Mouse (Mus musculus): ENCODE results near the gene Fsd1. TPM values are rescaled to one million over a fixed set of nuclear protein-coding genes. Genes with fewer than 3 reads are reported as not detected.

The Fsd1 gene
- polyA plus RNA-seq, 1 experiment, result 1.2 TPM

DNA sequence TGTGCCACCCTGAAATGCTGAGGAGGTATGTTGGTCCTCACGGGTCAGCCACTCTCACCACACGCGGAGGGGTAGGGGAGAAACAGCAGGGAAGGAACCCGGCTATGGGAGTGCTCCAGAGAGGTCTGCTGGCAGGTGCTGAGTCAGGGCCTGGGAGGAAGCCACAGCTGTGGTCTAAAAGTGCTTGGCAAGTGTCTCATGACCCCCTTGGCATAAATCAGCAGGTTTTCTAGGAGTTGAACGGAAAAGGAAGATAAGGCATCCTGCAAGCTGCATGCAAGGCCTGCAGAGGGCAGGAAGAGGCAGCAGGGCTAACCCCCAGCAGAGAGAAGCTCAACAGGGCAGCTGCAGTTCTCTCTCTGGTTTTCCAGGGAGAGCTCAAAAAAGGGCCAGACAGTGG lies 44.6 kb downstream of the Fsd1 start:
- no peak overlapping the region for H3K4me3 ChIP-seq (ENCODE audit: insufficient read depth, poor library complexity, severe bottlenecking)
- peaks cover 34% of the 10 kb centered on the region for H3K36me3 ChIP-seq (ENCODE audit: control insufficient read depth, insufficient read depth)
- peaks cover 96% of the 10 kb centered on the region for H3K79me2 ChIP-seq (ENCODE audit: control insufficient read depth, insufficient read depth)
- peaks cover 78% of the 10 kb centered on the region for H3K79me3 ChIP-seq (ENCODE audit: low read depth)
- TF ChIP-seq FOSL1 (IDR thresholded peaks at IDR 0.05; ENCODE audit: insufficient read depth, low read length, poor library complexity, severe bottlenecking) (no peak), CTCF (IDR thresholded peaks at IDR 0.05; ENCODE audit: control insufficient read depth, insufficient read depth, insufficient read length) (peak; percentile 2), CEBPB (IDR thresholded peaks at IDR 0.05; ENCODE audit: low read depth) (no peak), MAX (IDR thresholded peaks at IDR 0.05) (no peak), USF1 (IDR thresholded peaks at IDR 0.05; ENCODE audit: low read depth) (no peak), MYOD1 (IDR thresholded peaks at IDR 0.05; ENCODE audit: control insufficient read depth, insufficient read length, low read depth) (peak; percentile 46), MYOG (IDR thresholded peaks at IDR 0.05; ENCODE audit: control insufficient read depth, extremely low read depth, insufficient read length) (no peak)
- no peaks in the 10 kb centered on the region for H3K27me3 ChIP-seq (ENCODE audit: control insufficient read depth, insufficient read depth, insufficient read length)
- H3ac ChIP-seq (ENCODE audit: control insufficient read depth, insufficient read length, low read depth), result peak overlapping the region; percentile 15

DNA sequence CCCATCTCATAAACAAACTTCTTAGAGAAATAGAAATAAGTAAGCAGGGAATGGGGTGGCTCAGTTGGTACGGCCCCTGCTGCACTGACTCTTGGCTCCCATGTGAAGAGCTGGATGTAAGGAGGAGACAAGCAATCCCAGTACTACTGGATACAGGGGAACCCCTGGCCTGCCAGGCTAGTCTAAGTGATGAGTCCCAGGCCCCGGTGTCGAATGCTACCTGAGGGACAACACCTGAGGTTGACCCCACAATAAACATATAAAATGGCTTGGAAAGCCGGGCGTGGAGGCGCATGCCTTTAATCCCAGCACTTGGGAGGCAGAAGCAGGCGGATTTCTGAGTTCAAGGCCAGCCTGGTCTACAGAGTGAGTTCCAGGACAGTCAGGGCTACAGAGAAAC lies 45.1 kb downstream of the Fsd1 start:
- H3K27me3 ChIP-seq (ENCODE audit: control insufficient read depth, insufficient read depth, insufficient read length), result no peaks in the 10 kb centered on the region
- H3K79me2 ChIP-seq (ENCODE audit: control insufficient read depth, insufficient read depth), result peaks cover 99% of the 10 kb centered on the region
- peaks cover 34% of the 10 kb centered on the region for H3K36me3 ChIP-seq (ENCODE audit: control insufficient read depth, insufficient read depth)
- H3ac ChIP-seq (ENCODE audit: control insufficient read depth, insufficient read length, low read depth), result no peak overlapping the region
- TF ChIP-seq MYOG (IDR thresholded peaks at IDR 0.05; ENCODE audit: control insufficient read depth, extremely low read depth, insufficient read length), result no peak
- no peak for TF ChIP-seq MYOD1 (IDR thresholded peaks at IDR 0.05; ENCODE audit: control insufficient read depth, insufficient read length, low read depth)
- TF ChIP-seq USF1 (IDR thresholded peaks at IDR 0.05; ENCODE audit: low read depth), result no peak
- TF ChIP-seq CEBPB (IDR thresholded peaks at IDR 0.05; ENCODE audit: low read depth), result no peak
- no peak for TF ChIP-seq MAX (IDR thresholded peaks at IDR 0.05)
- no peak for TF ChIP-seq FOSL1 (IDR thresholded peaks at IDR 0.05; ENCODE audit: insufficient read depth, low read length, poor library complexity, severe bottlenecking)
- peaks cover 78% of the 10 kb centered on the region for H3K79me3 ChIP-seq (ENCODE audit: low read depth)
- no peak overlapping the region for H3K4me3 ChIP-seq (ENCODE audit: insufficient read depth, poor library complexity, severe bottlenecking)

DNA sequence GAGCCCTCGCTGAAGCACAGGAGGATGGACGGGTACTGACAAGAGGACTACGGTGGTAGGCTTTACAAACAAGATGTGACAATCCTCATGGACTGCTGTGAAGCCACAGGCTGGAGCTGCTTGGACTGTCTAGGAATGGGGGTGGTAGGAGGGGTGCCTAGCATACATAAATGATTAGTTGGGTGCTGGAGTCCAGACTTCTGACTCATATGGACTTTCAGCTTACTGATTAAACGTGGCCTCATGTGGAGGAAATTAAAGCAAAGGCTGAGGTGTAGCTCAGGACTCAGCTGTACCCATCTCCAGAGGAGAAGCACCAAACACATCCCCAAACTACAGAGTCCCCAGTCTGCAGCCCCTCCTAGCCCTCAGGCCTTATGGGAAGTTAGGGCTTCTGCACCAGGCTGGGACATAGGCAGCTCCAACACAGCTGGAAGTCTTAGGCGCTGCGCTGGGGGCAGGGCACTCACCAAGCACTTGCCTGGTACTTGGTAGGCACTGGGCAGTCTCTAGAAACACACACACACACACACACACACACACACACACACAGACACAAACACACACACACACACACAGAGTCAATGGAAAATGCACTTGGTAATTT lies 45.9 kb downstream of the Fsd1 start:
- peak overlapping the region; percentile 50 for H3ac ChIP-seq (ENCODE audit: control insufficient read depth, insufficient read length, low read depth)
- H3K27me3 ChIP-seq (ENCODE audit: control insufficient read depth, insufficient read depth, insufficient read length), result no peaks in the 10 kb centered on the region
- no peak for TF ChIP-seq FOSL1 (IDR thresholded peaks at IDR 0.05; ENCODE audit: insufficient read depth, low read length, poor library complexity, severe bottlenecking)
- no peak for TF ChIP-seq MAX (IDR thresholded peaks at IDR 0.05)
- no peak for TF ChIP-seq MYOD1 (IDR thresholded peaks at IDR 0.05; ENCODE audit: control insufficient read depth, insufficient read length, low read depth)
- no peak for TF ChIP-seq MYOG (IDR thresholded peaks at IDR 0.05; ENCODE audit: control insufficient read depth, extremely low read depth, insufficient read length)
- no peak for TF ChIP-seq USF1 (IDR thresholded peaks at IDR 0.05; ENCODE audit: low read depth)
- no peak for TF ChIP-seq CEBPB (IDR thresholded peaks at IDR 0.05; ENCODE audit: low read depth)
- no peak for TF ChIP-seq CTCF (IDR thresholded peaks at IDR 0.05; ENCODE audit: control insufficient read depth, insufficient read depth, insufficient read length)
- peaks cover 34% of the 10 kb centered on the region for H3K36me3 ChIP-seq (ENCODE audit: control insufficient read depth, insufficient read depth)
- H3K79me2 ChIP-seq (ENCODE audit: control insufficient read depth, insufficient read depth), result peaks cover 92% of the 10 kb centered on the region
- H3K4me3 ChIP-seq (ENCODE audit: insufficient read depth, poor library complexity, severe bottlenecking), result no peak overlapping the region
- peaks cover 78% of the 10 kb centered on the region for H3K79me3 ChIP-seq (ENCODE audit: low read depth)

DNA sequence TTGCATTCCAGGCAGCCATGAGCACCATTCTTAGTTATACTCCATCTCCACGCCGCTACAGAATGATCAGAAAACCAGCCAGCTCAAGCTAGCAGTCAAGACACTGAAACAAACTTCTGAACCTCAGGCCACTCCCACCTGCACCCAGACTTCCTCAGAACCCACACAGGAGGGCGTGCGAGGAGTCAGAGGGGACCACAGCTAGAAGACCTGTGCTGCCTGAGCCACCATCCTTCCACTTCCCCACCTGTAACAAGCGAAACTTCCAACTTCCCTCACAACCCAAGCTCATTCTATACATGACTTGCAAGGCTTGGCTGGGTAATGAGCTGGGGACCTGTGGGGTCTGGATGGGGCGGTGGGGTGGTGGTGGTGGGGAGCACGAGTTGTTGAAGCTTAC lies 46.5 kb downstream of the Fsd1 start:
- H3ac ChIP-seq (ENCODE audit: control insufficient read depth, insufficient read length, low read depth), result peak overlapping the region; percentile 40
- TF ChIP-seq USF1 (IDR thresholded peaks at IDR 0.05; ENCODE audit: low read depth), result no peak
- no peak for TF ChIP-seq MYOD1 (IDR thresholded peaks at IDR 0.05; ENCODE audit: control insufficient read depth, insufficient read length, low read depth)
- no peak for TF ChIP-seq MYOG (IDR thresholded peaks at IDR 0.05; ENCODE audit: control insufficient read depth, extremely low read depth, insufficient read length)
- no peak for TF ChIP-seq FOSL1 (IDR thresholded peaks at IDR 0.05; ENCODE audit: insufficient read depth, low read length, poor library complexity, severe bottlenecking)
- no peak for TF ChIP-seq CEBPB (IDR thresholded peaks at IDR 0.05; ENCODE audit: low read depth)
- no peak for TF ChIP-seq MAX (IDR thresholded peaks at IDR 0.05)
- peaks cover 75% of the 10 kb centered on the region for H3K79me3 ChIP-seq (ENCODE audit: low read depth)
- H3K36me3 ChIP-seq (ENCODE audit: control insufficient read depth, insufficient read depth), result peaks cover 34% of the 10 kb centered on the region
- no peaks in the 10 kb centered on the region for H3K27me3 ChIP-seq (ENCODE audit: control insufficient read depth, insufficient read depth, insufficient read length)
- H3K4me3 ChIP-seq (ENCODE audit: insufficient read depth, poor library complexity, severe bottlenecking), result no peak overlapping the region
- H3K79me2 ChIP-seq (ENCODE audit: control insufficient read depth, insufficient read depth), result peaks cover 86% of the 10 kb centered on the region

DNA sequence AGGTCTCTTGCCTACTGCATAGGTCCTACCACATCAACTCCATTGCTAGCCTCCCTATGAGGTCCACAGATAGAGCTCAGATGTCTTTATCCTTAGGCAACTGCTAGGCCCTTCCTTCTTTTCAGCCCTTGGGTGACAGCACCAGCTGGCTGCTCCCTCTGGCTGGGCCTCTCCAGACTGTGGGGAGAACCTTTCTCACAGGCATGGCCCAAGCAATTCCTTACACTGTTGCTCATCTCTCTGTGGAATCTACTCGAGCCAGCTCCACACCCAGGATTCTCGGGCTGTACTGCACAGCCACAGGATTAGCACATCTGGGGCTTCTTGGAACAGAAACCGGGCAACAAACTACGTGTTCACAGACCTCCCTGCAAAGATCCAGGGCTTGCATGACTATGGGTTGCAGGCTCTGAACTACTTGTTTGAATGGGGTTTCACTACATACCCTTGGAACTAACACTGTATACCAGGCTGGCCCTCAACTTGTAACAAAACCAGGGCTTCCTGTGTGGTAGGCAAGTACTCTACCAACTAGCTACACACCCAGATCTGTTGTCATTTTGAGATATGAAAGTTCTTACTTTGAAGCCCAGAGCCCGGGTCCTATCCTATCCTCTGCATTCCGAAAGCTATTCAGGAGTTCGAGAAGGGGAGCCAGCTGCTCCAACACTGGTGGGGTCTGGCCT lies 47.9 kb downstream of the Fsd1 start:
- Histone ChIP-seq H3K4me3 (ENCODE audit: insufficient read depth, poor library complexity, severe bottlenecking) (no peak overlapping the region), H3K27me3 (ENCODE audit: control insufficient read depth, insufficient read depth, insufficient read length) (no peaks in the 10 kb centered on the region), H3K79me2 (ENCODE audit: control insufficient read depth, insufficient read depth) (peaks cover 73% of the 10 kb centered on the region), H3K79me3 (ENCODE audit: low read depth) (peaks cover 63% of the 10 kb centered on the region), H3ac (ENCODE audit: control insufficient read depth, insufficient read length, low read depth) (peak overlapping the region; percentile 99), H3K36me3 (ENCODE audit: control insufficient read depth, insufficient read depth) (peaks cover 24% of the 10 kb centered on the region)
- TF ChIP-seq MYOD1 (IDR thresholded peaks at IDR 0.05; ENCODE audit: control insufficient read depth, insufficient read length, low read depth) (no peak), MAX (IDR thresholded peaks at IDR 0.05) (no peak), FOSL1 (IDR thresholded peaks at IDR 0.05; ENCODE audit: insufficient read depth, low read length, poor library complexity, severe bottlenecking) (no peak), USF1 (IDR thresholded peaks at IDR 0.05; ENCODE audit: low read depth) (no peak), CTCF (IDR thresholded peaks at IDR 0.05; ENCODE audit: control insufficient read depth, insufficient read depth, insufficient read length) (no peak), CEBPB (IDR thresholded peaks at IDR 0.05; ENCODE audit: low read depth) (no peak), MYOG (IDR thresholded peaks at IDR 0.05; ENCODE audit: control insufficient read depth, extremely low read depth, insufficient read length) (no peak)

Measured in C2C12 (cell line).